ENCODE assay signal across 7 mouse cellular contexts in genomic region chr11:70646259-70646555, GRCm38 (mm10). TPM values are rescaled to one million over a fixed set of nuclear protein-coding genes. Genes with fewer than 3 reads are reported as not detected.
DNase-seq lines count a peak whose midpoint lies in the region; ATAC-seq and TF ChIP-seq lines count a peak whose summit lies in the region.

No protein-coding gene starts in this region.

- H3K4me2 ChIP-seq in forebrain, embryonic 14.5 days (ENCODE audit: low read length): peak overlapping the region; percentile 86

- TF ChIP-seq CTCF in olfactory bulb, adult 2 months (IDR thresholded peaks at IDR 0.05; ENCODE audit: insufficient read depth, low read depth, low read length): no peak

- peak overlapping the region; percentile 79 for H3K27ac ChIP-seq in forebrain, embryonic 14.5 days (ENCODE audit: low read depth, low read length)
- H3K27ac ChIP-seq in olfactory bulb, adult 2 months (ENCODE audit: insufficient read depth, low read depth, low read length): peak overlapping the region; percentile 84

- DNase-seq in thymus, postnatal 4 days: peak; percentile 25
- no peak for DNase-seq in thymus, postnatal 36 days
- no peak for DNase-seq in forebrain, embryonic 14.5 days (ENCODE audit: low spot score)
- DNase-seq in kidney, postnatal 25 days: peak; percentile 66 to 79
- DNase-seq in B cell, adult 2 months: no peak

- peak overlapping the region; percentile 88 for H3K9ac ChIP-seq in forebrain, embryonic 14.5 days (ENCODE audit: low read length)

- ATAC-seq in forebrain, embryonic 14.5 days: no peak
- ATAC-seq in CD4-positive, CD25-positive, alpha-beta regulatory T cell, adult 4 months: no peak

- WGBS in forebrain, embryonic 14.5 days: 18% methylated on average over 3 of the region's 3 CpGs
- 1% methylated on average over 3 of the region's 3 CpGs for WGBS in olfactory bulb, adult 2 months

- H3K4me3 ChIP-seq in forebrain, embryonic 14.5 days (ENCODE audit: low read depth, low read length): peak overlapping the region; percentile 61
- peak overlapping the region; percentile 90 for H3K4me3 ChIP-seq in olfactory bulb, adult 2 months (ENCODE audit: insufficient read depth, low read depth, low read length)

- TF ChIP-seq POLR2A in olfactory bulb, adult 2 months (IDR thresholded peaks at IDR 0.05; ENCODE audit: insufficient read depth, low read depth, low read length): no peak

- H3K9me3 ChIP-seq in forebrain, embryonic 14.5 days (replicated peaks; ENCODE audit: control insufficient read depth, low read length): no peaks in the 10 kb centered on the region

- peaks cover 21% of the 10 kb centered on the region for H3K4me1 ChIP-seq in forebrain, embryonic 14.5 days (ENCODE audit: control insufficient read depth, insufficient read depth, low read length)
- H3K4me1 ChIP-seq in olfactory bulb, adult 2 months (ENCODE audit: control insufficient read depth, insufficient read depth, low read length): peaks cover 16% of the 10 kb centered on the region

- H3K36me3 ChIP-seq in forebrain, embryonic 14.5 days (ENCODE audit: control insufficient read depth, insufficient read depth, low read length): peaks cover 52% of the 10 kb centered on the region

- no peaks in the 10 kb centered on the region for H3K27me3 ChIP-seq in forebrain, embryonic 14.5 days (replicated peaks; ENCODE audit: control insufficient read depth, insufficient read depth, low read length)

RNA-seq across cellular contexts. Expression of gene Rnf167, which starts 0.8 kb away (rescaled TPM):
- polyA plus RNA-seq in forebrain, embryonic 14.5 days (2014; fragmentation: Nextera tagmentation; extraction: Ambion mirVana): 105 and 118 TPM in 2 replicates
- polyA plus RNA-seq in olfactory bulb, adult 2 months (2012; ENCODE audit: insufficient read depth, insufficient read length, low replicate concordance, missing spikeins): not detected in 2 replicates
- 100 to 1,000 TPM; 389 to 496 TPM for polyA plus RNA-seq in CD4-positive, CD25-positive, alpha-beta regulatory T cell, adult 4 months (2017; shearing (Covaris generic))

RNA-seq across cellular contexts. Expression of gene Slc25a11, which starts 1.1 kb away (rescaled TPM):
- 165 and 190 TPM in 2 replicates for polyA plus RNA-seq in forebrain, embryonic 14.5 days (2014; fragmentation: Nextera tagmentation; extraction: Ambion mirVana)
- polyA plus RNA-seq in olfactory bulb, adult 2 months (2012; ENCODE audit: insufficient read depth, insufficient read length, low replicate concordance, missing spikeins): not detected in 2 replicates
- 100 to 1,000 TPM in 1 of 2 experiments, 10 to 100 TPM in 1; 84.0 to 102 TPM for polyA plus RNA-seq in CD4-positive, CD25-positive, alpha-beta regulatory T cell, adult 4 months (2017; shearing (Covaris generic))

RNA-seq across cellular contexts. Expression of gene Gp1ba, which starts 7.3 kb away (rescaled TPM):
- polyA plus RNA-seq in forebrain, embryonic 14.5 days (2014; fragmentation: Nextera tagmentation; extraction: Ambion mirVana): 0.17 and 0.22 TPM in 2 replicates
- polyA plus RNA-seq in olfactory bulb, adult 2 months (2012; ENCODE audit: insufficient read depth, insufficient read length, low replicate concordance, missing spikeins): not detected in 2 replicates
- polyA plus RNA-seq in CD4-positive, CD25-positive, alpha-beta regulatory T cell, adult 4 months (2017; shearing (Covaris generic)): under 1 TPM; 0.39 to 0.43 TPM

RNA-seq across cellular contexts. Expression of gene Pfn1, which starts 8.2 kb away (rescaled TPM):
- 793 and 798 TPM in 2 replicates for polyA plus RNA-seq in forebrain, embryonic 14.5 days (2014; fragmentation: Nextera tagmentation; extraction: Ambion mirVana)
- 496 and 550 TPM in 2 replicates for polyA plus RNA-seq in olfactory bulb, adult 2 months (2012; ENCODE audit: insufficient read depth, insufficient read length, low replicate concordance, missing spikeins)
- polyA plus RNA-seq in CD4-positive, CD25-positive, alpha-beta regulatory T cell, adult 4 months (2017; shearing (Covaris generic)): 1,000 to 10,000 TPM; 2,750 to 3,189 TPM

RNA-seq across cellular contexts. Expression of gene Eno3, which starts 10.8 kb away (rescaled TPM):
- 5.7 and 5.9 TPM in 2 replicates for polyA plus RNA-seq in forebrain, embryonic 14.5 days (2014; fragmentation: Nextera tagmentation; extraction: Ambion mirVana)
- not detected in 2 replicates for polyA plus RNA-seq in olfactory bulb, adult 2 months (2012; ENCODE audit: insufficient read depth, insufficient read length, low replicate concordance, missing spikeins)
- 10 to 100 TPM; 32.6 to 32.7 TPM for polyA plus RNA-seq in CD4-positive, CD25-positive, alpha-beta regulatory T cell, adult 4 months (2017; shearing (Covaris generic))

Comparison
In these comparisons a context has a peak if more than half of its experiments do, and no peak if none do; other contexts are left out.
1. DNase-seq: peak in thymus, postnatal 4 days (single experiment) and kidney, postnatal 25 days (2 of 2); none in thymus, postnatal 36 days (0 of 2), forebrain, embryonic 14.5 days (single experiment) and B cell, adult 2 months (0 of 2).